Mouse (Mus musculus) retina, postnatal 1 day (tissue): ENCODE measurements around the gene Nt5c3.

ENCODE experiments used
- DNase-seq: peaks from one replicate; pipeline ENCODE4 v3.0.0-alpha.2; 2012

Nt5c3 gene

DNA sequence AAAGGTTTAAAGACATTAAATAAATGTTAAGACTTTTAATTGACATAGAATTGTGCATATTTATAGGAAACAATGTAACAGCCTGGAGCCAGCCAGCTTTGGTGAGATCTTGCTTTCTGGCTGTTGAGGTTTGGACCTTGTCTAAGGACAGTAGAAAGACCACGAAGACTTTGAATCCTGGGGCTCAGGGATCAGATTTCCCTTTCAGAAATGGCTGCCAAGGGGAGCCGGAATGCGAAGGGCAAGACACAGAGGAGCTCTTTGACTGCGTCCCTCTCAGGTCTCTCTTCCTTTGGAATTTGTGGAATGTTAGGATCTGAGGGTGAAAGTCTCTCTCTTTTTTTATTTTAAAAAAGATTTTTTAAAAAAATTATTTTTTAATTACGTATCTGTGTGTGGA, 89.0 kb downstream of the Nt5c3 start:
- no peak for DNase-seq

DNA sequence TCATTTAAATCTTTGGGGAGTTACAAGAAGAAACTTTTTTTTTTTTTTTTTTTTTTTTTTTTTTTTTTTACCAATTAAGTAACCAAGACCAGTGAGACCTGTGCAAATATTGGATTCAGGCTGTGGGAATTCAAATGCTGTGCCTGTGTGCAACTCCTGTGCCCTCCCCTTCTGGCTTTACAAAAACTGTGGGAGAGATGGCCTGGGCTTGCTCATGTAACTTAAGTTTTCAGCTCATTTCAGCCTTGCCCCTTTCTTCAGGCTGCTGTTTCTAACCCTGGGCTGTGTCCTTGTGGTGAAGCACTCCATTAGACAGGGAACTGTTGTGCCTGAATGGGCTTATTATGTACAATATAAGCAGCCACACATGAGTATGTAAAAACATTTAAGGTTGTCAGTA, 90.9 kb downstream of the Nt5c3 start:
- DNase-seq, result no peak

DNA sequence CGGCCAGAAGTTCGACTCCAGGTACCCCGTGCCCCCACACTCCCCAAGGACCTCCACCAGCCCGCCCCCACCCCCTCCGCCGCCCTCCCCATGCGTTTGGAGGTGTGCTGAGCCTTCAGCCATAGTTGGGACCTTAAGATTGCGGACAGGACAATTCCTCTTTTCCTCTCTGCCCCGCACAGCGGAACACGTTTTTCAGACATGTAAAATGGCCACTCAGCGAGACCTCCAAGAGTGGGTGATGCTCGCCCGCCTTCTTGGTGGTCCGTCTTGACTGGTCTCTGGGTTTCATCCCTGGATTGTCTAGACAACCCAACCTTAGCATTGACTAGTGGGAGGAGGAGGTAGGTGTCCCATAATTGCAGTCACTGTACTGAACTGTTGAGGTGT, 91.3 kb downstream of the Nt5c3 start:
- peak; percentile 41 for DNase-seq
